Mouse (Mus musculus): ENCODE results near the gene Actc1. TPM values are rescaled to one million over a fixed set of nuclear protein-coding genes. Genes with fewer than 3 reads are reported as not detected.

The Actc1 gene
- total and polyA plus RNA-seq, 3 experiments, result 9,778 to 24,627 (median 11,260) TPM

DNA sequence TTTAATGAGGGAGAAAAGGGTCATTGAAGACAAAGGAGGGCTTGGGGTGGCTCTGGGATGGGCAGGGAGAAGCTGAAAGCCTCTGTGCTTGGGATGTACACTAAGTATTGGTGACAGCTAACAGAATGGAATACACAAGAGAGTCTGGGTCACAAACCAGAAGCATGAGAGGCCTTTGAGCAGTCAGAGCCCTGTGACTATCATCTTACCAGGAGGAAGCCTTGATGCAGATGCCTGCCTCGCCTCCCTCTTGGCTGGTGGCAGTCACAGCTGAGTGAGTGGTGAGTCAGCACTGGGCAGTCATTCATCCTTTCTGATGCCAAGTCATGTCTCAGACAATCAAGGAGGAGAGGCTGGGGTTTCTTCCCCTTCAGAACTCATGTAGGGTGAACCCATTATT is 33.9 kb upstream of the Actc1 start:
- WGBS, result 44% methylated on average over 1 of the region's 1 CpGs
- no peaks in the 10 kb centered on the region for H3K79me2 ChIP-seq (replicated peaks; ENCODE audit: control insufficient read depth, insufficient read depth, low read length)
- intact Hi-C loops (cut with DNase I), result no loop called here
- no peaks in the 10 kb centered on the region for H3K36me3 ChIP-seq (ENCODE audit: control insufficient read depth, insufficient read depth, low read length)
- no peaks in the 10 kb centered on the region for H3K27me3 ChIP-seq (ENCODE audit: control insufficient read depth, insufficient read depth, low read length)
- TF ChIP-seq POLR2A (IDR thresholded peaks at IDR 0.05; ENCODE audit: insufficient read depth, low read depth, low read length) (no peak), EP300 (IDR thresholded peaks at IDR 0.05; ENCODE audit: insufficient read depth, low read depth, low read length) (no peak), CTCF (IDR thresholded peaks at IDR 0.05) (no peak)
- DNase-seq, result peak in 1 of 2 experiments; percentile 33
- H3K4me1 ChIP-seq (ENCODE audit: control insufficient read depth, insufficient read depth, low read length), result peaks cover 2% of the 10 kb centered on the region
- no peak overlapping the region for H3K9ac ChIP-seq (ENCODE audit: low read depth, low read length)
- H3K27ac ChIP-seq, result no peak overlapping the region
- no peak overlapping the region for H3K4me3 ChIP-seq

DNA sequence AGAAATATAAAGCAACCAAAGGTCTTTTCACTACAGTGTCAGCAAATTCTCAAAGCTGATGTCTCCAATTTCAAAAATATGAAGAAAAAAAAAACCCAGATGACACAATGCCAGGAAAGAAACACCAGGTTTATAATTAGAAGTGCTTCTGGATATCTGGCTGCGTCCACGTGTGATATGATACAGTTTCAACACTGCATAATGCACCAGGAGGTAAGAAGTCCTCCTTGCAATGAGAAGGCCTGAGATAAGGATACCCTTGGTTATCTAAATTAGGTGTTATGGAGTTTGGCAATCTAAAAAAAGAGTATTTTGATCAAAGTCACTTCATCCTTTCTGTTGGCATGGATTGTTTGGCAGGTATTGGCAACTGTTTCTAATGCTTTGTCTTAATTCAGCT is 18.5 kb upstream of the Actc1 start:
- no peak overlapping the region for H3K4me3 ChIP-seq
- peaks cover 1% of the 10 kb centered on the region for H3K4me1 ChIP-seq (ENCODE audit: control insufficient read depth, insufficient read depth, low read length)
- H3K27me3 ChIP-seq (ENCODE audit: control insufficient read depth, insufficient read depth, low read length), result no peaks in the 10 kb centered on the region
- intact Hi-C loops (cut with DNase I), result no loop called here
- H3K36me3 ChIP-seq (ENCODE audit: control insufficient read depth, insufficient read depth, low read length), result peaks cover 4% of the 10 kb centered on the region
- 35% methylated on average over 2 of the region's 2 CpGs for WGBS
- no peak for TF ChIP-seq EP300 (IDR thresholded peaks at IDR 0.05; ENCODE audit: insufficient read depth, low read depth, low read length)
- no peak for TF ChIP-seq CTCF (IDR thresholded peaks at IDR 0.05)
- no peak for TF ChIP-seq POLR2A (IDR thresholded peaks at IDR 0.05; ENCODE audit: insufficient read depth, low read depth, low read length)
- peak overlapping the region; percentile 71 for H3K27ac ChIP-seq
- DNase-seq, result no peak
- no peak overlapping the region for H3K9ac ChIP-seq (ENCODE audit: low read depth, low read length)
- no peaks in the 10 kb centered on the region for H3K79me2 ChIP-seq (replicated peaks; ENCODE audit: control insufficient read depth, insufficient read depth, low read length)

DNA sequence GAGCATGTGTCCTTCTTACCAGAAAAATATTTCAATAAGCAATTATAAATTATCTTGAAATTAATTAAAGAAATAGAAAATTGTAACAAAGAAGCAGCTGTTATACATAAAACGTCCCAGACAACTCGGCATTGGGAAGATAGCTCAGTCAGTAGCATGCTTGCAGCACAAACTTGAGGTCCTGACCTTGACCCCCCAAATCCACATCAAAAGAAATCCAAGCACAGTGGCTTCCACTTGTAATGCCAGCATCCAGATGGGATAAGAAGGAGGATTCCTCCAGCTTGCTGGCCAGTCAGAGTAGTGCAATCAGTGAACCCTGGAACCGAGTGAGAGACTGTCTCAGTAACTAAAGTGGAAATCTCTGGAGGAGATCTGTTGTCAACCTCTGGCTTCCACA is 12.9 kb upstream of the Actc1 start:
- Histone ChIP-seq H3K4me3 (no peak overlapping the region), H3K9ac (ENCODE audit: low read depth, low read length) (no peak overlapping the region), H3K4me1 (ENCODE audit: control insufficient read depth, insufficient read depth, low read length) (peaks cover 3% of the 10 kb centered on the region), H3K79me2 (replicated peaks; ENCODE audit: control insufficient read depth, insufficient read depth, low read length) (no peaks in the 10 kb centered on the region), H3K27ac (no peak overlapping the region), H3K27me3 (ENCODE audit: control insufficient read depth, insufficient read depth, low read length) (no peaks in the 10 kb centered on the region), H3K36me3 (ENCODE audit: control insufficient read depth, insufficient read depth, low read length) (peaks cover 11% of the 10 kb centered on the region)
- no peak for DNase-seq
- TF ChIP-seq CTCF (IDR thresholded peaks at IDR 0.05) (no peak), EP300 (IDR thresholded peaks at IDR 0.05; ENCODE audit: insufficient read depth, low read depth, low read length) (no peak), POLR2A (IDR thresholded peaks at IDR 0.05; ENCODE audit: insufficient read depth, low read depth, low read length) (no peak)
- intact Hi-C loops (cut with DNase I), result no loop called here
- WGBS, result 67% methylated on average over 3 of the region's 3 CpGs

DNA sequence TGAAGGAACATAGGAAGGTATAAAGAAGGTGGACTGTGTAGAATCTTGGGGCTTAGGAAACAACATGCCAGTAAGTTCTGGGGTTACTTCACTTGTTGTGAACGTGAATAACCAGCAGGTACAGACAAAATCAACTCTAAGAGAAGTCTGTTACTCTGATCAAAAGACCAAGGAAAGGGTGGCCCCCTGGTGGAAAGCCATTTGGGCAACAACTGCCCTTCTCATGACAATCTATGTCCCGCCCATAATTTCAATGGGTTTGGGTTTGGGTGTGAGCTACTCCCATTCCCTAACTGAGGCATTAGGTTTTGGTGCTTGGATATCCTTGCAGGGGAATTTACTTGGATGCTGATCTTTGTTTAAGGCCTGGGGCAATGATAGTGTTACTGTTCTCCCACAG is 10.7 kb upstream of the Actc1 start:
- Histone ChIP-seq H3K36me3 (ENCODE audit: control insufficient read depth, insufficient read depth, low read length) (peaks cover 23% of the 10 kb centered on the region), H3K27me3 (ENCODE audit: control insufficient read depth, insufficient read depth, low read length) (no peaks in the 10 kb centered on the region), H3K4me1 (ENCODE audit: control insufficient read depth, insufficient read depth, low read length) (peaks cover 1% of the 10 kb centered on the region; the same call in 1 of the 2 replicates), H3K4me3 (no peak overlapping the region), H3K9ac (ENCODE audit: low read depth, low read length) (no peak overlapping the region), H3K79me2 (replicated peaks; ENCODE audit: control insufficient read depth, insufficient read depth, low read length) (no peaks in the 10 kb centered on the region), H3K27ac (no peak overlapping the region)
- TF ChIP-seq EP300 (IDR thresholded peaks at IDR 0.05; ENCODE audit: insufficient read depth, low read depth, low read length) (no peak), POLR2A (IDR thresholded peaks at IDR 0.05; ENCODE audit: insufficient read depth, low read depth, low read length) (no peak), CTCF (IDR thresholded peaks at IDR 0.05) (no peak)
- 59% methylated on average over 2 of the region's 2 CpGs for WGBS
- DNase-seq, result no peak
- intact Hi-C loops (cut with DNase I), result no loop called here

DNA sequence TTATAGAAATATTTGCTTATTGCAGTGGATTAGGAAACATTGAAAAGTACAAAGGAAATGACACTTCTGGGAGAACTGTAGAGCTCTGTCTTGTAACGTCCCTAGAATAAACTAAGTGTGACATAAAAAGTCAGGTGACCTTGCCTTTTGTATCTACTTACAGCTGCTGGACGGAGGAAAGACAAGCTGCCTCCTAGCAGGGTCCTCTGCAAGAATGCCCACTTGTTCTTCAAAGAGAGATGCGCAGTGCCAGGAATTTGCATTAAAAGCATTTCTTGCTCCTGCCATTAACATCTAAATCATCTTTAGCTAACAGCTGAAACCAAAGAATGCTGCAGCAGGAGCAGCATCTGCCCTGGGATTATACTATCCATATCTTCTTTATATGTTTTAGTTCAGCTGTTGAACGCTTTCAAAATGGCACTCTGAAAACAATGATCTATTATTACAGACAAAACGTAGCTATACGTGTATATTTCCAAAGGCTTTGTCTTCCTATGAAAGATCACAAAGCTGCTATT is 6.8 kb upstream of the Actc1 start:
- Histone ChIP-seq H3K27me3 (ENCODE audit: control insufficient read depth, insufficient read depth, low read length) (no peaks in the 10 kb centered on the region), H3K79me2 (replicated peaks; ENCODE audit: control insufficient read depth, insufficient read depth, low read length) (no peaks in the 10 kb centered on the region), H3K9ac (ENCODE audit: low read depth, low read length) (no peak overlapping the region), H3K27ac (no peak overlapping the region; the same call in 1 of the 2 replicates), H3K36me3 (ENCODE audit: control insufficient read depth, insufficient read depth, low read length) (peaks cover 31% of the 10 kb centered on the region), H3K4me1 (ENCODE audit: control insufficient read depth, insufficient read depth, low read length) (peaks cover 1% of the 10 kb centered on the region; the same call in 1 of the 2 replicates), H3K4me3 (no peak overlapping the region)
- no peak for DNase-seq
- intact Hi-C loops (cut with DNase I), result no loop called here
- WGBS, result 43% methylated on average over 6 of the region's 6 CpGs
- TF ChIP-seq POLR2A (IDR thresholded peaks at IDR 0.05; ENCODE audit: insufficient read depth, low read depth, low read length), result no peak
- TF ChIP-seq EP300 (IDR thresholded peaks at IDR 0.05; ENCODE audit: insufficient read depth, low read depth, low read length), result no peak

DNA sequence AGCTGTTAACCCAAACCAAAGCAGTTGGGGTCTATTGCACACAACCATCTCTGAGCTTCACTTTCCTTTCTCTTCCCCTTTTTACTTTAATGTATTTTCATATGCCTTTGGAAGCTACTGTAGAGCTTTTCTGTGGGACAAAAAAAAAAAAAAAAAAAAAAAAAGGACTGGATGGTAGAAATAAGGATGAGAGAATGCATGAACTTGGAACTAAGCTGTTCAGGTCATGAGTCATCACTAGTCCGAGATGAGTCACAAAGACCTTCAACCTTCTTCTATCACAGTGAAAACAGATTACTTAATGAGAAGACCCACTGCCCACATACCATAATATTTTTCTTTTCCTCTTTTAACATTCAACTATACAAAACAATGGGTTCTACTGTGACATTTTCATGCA is 6.3 kb upstream of the Actc1 start:
- Histone ChIP-seq H3K9ac (ENCODE audit: low read depth, low read length) (no peak overlapping the region), H3K27me3 (ENCODE audit: control insufficient read depth, insufficient read depth, low read length) (no peaks in the 10 kb centered on the region), H3K36me3 (ENCODE audit: control insufficient read depth, insufficient read depth, low read length) (peaks cover 31% of the 10 kb centered on the region), H3K4me3 (no peak overlapping the region), H3K4me1 (ENCODE audit: control insufficient read depth, insufficient read depth, low read length) (peaks cover 1% of the 10 kb centered on the region; the same call in 1 of the 2 replicates), H3K79me2 (replicated peaks; ENCODE audit: control insufficient read depth, insufficient read depth, low read length) (no peaks in the 10 kb centered on the region), H3K27ac (peak overlapping the region; percentile 28; the same call in 1 of the 2 replicates)
- 16% methylated on average over 1 of the region's 1 CpGs for WGBS
- DNase-seq, result no peak
- TF ChIP-seq EP300 (IDR thresholded peaks at IDR 0.05; ENCODE audit: insufficient read depth, low read depth, low read length) (no peak), POLR2A (IDR thresholded peaks at IDR 0.05; ENCODE audit: insufficient read depth, low read depth, low read length) (no peak), CTCF (IDR thresholded peaks at IDR 0.05) (no peak)
- intact Hi-C loops (cut with DNase I), result loop anchor here (5.0 kb wide), 1 partner anchor 192 kb away; no protein-coding TSS in a partner anchor

All from heart, adult 2 months (tissue).